Mouse (Mus musculus) forelimb bud, embryonic 11.5 days (tissue): ENCODE data around the gene Sox8.

Source experiments
- DNase-seq: peaks from one replicate; pipeline ENCODE4 v3.0.0-alpha.2; 2012; ENCODE audit warnings: low read depth, low spot score

Sox8 gene

DNA sequence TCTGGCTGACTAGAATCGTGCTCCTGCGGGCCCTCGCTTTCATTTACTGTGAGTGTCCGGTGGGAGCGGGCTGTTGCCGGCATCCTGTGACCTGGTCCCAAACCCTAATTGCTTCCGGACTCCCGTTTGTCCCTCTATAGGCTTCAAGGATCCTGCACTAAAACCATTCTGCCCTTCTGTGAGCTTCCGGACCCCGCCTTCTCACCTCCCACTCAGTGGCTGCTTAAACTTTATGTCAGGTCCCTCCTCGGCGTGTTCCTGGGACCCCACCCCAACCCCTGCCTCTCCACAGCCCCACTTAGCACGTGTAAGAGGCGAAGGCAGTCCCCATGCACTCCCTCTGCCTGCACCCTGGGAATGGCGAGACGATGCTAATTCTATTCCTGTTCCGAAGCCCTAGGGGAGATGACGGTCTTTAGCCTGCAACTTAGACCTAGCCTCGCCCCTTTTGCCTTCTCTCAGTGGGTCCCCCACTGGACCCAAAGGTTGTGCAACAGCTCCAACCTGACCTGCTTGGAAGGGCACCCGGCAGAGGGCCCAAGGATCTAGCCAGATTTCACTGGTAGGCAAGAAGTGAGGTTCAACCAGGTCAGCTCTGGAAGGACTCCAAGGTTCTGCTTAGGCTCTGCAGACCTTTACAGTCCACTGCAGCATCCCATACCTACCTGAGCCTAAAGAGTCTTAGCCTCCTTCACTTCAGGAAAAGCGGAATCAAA, 9.0 kb upstream of the Sox8 start:
- DNase-seq = no peak

DNA sequence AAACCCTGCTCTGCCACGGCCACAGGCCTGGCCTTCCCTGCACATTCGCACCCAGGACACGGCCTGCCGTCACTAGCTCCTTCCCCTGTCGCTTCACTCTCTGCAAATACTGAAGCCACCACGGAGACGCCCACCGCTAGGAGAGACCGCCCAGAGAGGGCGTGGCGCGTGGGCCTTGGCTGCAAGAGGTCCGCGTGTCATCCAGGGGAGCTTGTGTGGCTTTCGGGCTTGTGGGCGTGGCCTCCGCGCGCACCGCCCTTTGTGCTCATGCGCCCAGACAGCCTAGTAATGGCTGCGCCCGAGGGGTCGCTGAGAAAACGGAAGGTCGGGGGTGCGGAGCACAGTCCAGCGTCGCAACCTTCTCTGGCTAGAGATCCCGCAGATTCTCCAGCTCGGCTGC, 8.4 kb upstream of the Sox8 start, which contains the start of gene Lmf1:
TSS of gene Lmf1 (plus strand) at position 166 of the 400 bp plus-strand sequence.
- peak; percentile 94 for DNase-seq

DNA sequence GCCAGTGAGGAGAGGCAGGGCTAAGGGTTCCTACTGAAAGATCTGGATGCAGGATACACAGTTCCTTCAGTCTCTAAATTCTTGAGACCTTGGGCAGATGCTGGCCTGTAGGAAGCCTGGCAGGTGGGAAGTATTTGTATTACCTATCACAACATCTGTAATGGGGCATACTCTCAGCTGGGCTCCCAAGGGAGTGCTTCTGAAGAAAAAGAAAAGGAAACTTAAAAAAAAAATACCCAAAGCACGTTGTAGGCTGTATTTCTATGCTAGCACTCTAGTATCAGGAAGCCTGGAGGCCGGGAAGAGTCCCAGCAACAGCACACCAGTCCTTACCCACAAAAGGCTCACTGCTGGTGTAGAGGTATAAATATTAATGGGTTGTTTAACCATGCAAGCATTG, 7.2 kb upstream of the Sox8 start:
- no peak for DNase-seq

DNA sequence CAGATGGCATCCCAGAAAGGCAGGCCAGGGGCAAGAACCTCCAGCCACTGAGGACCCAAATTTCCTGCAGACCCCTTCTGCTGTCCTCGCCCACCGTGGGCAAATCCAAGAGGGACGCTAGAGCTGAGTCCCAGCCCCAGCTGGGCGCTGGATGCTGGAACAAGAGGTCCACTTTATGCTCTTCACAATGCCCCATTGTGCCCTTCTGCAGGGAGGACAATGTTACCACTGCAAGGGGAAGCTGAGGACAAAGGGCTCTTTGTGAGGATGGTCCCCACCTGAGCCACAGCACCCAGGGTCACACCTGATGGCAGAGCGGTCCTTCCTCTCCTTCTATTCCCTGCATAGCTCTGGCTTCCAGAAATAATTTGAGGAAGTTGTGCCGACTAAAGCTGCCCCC, 6.8 kb upstream of the Sox8 start:
- DNase-seq = no peak

DNA sequence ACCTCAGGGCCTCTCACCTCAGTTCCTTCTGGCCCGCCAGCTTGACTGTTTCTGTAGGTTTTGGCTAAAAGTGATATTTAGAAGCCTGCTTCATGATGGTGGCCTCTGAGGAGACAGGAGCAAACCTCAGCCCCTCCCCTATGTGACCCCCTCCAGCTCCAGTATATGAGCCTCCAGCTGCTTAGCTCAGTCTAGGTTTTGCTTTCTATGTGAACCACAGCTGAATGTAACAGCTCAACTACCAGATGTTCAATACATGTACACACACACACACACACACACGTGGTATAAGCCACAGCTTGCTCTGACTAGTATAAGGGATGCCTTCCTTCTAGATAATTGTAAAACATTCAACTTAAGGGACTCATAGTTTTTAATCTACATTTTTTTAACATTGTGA, 5.5 kb upstream of the Sox8 start:
- DNase-seq = no peak

DNA sequence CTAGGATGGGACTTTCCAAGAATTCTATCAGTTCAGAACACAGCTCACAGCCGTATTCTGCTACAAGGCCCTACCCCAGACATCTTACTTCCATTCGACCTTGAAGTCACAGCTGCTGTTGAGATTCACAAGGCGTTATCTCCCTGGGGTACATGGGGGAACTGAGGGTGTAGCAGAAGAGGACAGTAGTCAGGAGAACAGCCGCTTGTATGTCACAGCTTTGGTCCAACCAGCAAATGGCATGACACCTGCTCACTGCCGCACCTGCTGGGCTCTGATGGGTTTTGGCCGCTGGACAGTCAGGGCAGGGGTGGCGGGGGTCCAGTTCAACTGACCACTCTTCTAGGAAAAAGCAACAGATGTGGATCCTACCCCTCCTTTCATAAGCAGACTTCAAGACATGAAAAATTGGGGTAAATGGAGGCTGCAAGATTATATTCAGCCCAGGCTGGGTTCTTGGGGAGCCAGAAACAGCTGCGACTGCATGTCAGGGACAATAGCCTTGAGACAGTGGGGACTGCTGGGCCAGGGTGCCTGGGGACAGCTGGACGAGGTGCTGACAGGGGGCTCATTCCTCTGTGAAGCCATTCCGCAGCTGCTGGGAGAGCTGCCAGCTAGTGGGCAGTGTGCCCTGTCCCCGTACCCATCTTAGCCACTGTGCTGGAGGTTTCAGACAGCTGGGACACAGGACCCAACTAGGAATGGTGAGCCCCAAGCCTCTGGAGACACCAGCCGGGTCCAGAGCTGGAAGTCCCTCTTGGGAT, 4.9 kb upstream of the Sox8 start:
- no peak for DNase-seq

DNA sequence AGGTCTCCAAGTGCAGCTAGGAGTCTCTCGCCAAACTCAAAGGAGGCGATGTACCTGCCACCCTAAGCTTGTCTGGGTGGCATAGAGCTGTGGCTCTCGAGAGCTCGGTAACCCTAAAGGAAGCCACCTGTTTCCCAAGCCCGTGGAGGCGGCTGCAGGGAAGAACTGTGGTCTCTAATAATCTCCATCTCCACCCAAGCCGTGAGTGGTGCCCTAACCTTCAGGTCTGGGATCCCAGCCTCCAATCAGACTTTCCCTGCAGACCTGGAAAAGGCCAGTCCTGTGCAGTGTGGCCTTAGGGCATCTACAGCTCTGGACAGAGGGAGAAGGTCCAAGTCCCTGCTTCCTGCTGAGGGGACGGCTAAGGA, 951 bp upstream of the Sox8 start:
- DNase-seq = no peak

DNA sequence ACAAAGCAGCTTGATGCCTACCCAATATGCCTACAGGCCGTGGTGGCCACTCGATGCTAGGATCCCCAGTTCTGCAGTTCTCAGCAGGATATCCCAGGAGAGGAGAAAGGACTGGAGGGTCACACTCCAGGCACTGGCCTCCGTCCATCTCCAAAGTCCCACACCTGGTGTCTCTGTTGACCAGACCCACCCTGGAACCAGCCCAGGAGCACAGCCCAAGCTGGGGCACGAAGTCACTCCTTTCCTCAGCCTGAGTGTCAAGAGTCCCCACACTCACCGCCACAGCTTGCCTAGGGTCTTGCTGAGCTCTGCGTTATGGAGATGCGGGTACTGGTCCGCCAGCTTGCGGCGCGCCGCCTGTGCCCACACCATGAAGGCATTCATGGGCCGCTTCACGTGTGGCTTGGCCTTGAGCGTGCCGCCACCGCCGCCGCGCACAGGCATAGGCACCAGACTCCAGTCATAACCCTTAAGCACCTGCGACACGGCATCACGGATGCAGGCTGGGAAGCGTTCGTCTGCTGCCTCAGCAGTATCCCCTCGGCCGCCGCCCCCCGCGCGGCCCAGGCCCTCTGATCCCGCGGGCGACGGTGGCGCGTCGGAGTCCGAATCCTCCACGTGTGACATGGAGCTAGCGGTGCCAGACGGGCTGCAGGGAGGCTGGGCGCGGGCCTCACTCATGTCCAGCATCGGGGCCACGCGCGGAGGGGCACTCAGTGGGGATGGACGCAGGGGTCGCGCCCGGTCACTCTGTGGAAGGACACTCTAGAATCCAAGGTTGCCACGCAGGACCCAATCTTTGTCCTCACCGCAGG, 446 bp downstream of the Sox8 start:
- no peak for DNase-seq

DNA sequence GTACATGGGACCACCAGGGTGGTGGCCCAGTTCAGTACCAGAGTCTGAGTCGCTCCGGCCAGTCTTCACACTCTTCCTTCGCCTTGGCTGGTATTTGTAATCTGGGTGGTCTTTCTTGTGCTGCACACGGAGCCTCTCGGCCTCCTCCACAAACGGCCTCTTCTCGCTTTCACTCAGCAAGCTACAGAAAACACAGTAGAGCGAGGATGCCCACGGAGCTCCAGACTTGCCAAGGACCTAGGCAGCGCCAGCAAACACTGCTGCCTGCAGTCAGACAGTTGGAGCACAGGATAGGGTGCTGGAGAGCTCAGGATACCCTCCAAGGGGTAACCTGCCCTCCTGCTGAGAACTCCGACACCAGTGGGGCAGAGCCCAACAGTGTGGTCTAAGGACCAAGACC, 1.6 kb downstream of the Sox8 start:
- no peak for DNase-seq

DNA sequence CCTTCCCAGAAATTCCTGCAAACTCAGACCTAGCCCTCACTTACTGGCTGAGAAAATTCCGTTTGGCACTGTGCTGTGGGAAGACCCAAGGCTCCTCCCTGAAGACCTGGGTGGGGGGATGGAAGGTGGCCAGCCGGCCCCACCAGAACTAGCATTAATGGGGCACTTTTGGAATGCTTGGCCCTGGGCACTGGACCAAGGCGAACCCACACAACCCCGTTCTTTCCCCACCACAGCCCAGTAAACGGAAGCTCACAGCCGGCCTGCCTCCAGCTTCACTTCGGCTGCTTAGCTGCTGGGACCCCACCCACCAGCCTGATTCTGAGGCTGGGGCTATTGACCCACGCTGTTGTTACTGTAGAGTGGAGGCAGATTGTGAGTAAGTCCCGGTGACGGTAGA, 2.3 kb downstream of the Sox8 start:
- DNase-seq = no peak

DNA sequence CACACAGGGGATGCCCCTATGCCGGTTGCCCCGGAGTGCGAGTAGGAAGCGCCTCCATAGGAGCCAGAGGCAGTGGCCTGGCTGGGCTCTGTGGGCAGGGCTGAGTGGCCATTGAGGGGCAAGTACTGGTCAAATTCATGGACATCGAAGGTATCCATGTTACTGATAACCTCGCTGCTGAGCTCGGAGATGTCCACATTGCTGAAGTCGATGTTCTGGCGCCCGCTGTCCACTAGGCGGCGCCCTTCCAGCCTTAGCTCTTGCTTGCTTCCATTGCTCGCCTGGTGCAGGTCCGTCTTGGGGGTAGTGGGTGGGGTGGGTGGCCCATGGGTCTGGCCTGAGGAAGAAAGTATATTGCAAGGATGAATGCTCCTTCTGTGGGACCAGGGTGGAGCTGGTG, 2.7 kb downstream of the Sox8 start:
- DNase-seq = peak; percentile 70

DNA sequence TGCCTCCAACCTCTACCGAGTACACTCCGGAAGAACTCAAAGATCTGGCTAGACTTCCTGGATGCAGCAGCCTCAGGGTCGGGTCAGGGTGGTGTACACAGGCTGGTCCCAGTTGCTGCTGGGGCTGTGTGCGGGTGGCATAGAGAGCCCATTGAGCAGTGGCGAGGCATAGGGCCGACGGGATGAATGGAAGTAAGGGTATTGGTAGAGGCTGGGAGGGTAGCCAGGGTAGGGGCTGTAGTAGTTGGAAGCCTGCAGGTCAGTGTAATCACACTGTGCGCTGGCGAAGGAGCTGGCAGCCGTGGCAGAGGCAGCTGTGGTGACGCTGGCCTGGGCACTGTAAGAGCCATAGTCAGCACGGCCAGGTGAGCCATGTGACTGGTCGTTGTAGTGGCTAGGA, 3.2 kb downstream of the Sox8 start:
- no peak for DNase-seq

DNA sequence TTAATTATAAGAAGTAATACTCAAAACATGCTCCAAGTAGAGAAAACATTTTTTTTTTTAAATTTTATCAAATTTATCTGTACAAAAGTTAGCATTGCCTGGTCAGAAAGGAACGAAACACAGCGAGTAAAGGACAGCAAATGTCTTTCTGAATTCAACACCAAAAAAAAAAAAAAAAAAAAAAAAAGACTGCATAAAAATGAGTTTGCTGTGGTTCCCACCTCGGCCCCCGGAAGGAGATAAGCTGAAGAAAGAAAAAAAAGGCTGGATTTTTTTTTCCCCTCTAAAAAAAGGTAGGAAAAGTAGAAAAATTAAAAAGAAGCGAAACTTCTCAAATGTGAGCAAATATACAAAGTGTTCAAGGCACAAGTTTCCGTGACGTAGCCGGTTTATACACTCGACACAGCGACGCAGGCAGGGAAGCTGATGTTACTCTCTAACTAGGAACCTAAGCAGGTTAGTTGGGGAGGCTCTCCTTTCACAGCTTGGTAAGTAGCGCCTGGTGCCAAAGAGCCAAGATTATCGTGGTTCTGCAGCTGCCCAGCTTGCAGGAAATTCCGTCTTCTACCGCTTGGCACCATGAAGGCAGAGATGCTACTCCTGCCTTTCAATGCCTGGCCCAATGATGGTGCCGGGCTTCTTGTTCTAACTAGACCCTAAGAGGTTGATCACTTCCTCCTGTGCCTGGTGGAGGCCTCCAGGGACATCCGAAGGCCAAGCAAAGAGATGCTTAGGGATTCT, 4.5 kb downstream of the Sox8 start:
- DNase-seq = no peak

DNA sequence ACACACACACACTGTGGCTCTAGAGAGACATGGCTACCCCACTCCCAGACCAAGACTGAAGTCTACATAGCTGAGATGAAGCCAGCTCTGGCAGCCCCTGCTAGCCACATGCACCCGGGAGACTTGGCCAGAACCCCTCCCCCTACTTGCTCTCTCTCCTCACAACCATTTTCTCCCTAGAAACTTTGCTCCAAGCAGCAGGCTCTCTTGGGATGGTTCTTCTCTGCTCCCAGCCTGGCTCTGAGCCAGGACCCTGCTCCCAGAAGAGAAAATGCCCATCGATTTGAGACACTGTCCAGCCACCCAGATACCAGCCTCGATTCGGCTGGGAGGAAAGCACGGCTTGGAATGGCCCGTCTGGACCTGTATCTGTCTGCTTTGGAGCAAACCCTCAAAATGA, 5.2 kb downstream of the Sox8 start:
- DNase-seq = no peak

DNA sequence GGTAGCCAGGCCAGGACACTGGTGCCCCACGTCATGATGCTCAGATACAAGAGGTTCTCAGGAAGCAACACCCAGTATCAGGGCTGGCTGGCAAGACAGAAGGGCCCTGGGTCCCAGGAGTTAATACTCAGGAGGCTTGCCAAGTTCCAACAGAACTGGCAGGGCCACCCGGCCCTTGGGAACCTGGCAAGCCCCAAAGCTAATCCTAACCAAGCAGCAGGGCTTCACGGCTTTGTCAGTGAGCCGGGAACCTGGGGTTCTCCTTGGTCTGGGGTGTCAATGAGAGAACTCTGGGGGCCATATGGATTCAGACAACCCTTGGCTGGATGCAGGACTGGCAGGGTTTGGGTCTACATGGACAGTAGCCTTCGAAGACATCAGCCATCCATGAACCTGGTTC, 6.0 kb downstream of the Sox8 start:
- DNase-seq = no peak

DNA sequence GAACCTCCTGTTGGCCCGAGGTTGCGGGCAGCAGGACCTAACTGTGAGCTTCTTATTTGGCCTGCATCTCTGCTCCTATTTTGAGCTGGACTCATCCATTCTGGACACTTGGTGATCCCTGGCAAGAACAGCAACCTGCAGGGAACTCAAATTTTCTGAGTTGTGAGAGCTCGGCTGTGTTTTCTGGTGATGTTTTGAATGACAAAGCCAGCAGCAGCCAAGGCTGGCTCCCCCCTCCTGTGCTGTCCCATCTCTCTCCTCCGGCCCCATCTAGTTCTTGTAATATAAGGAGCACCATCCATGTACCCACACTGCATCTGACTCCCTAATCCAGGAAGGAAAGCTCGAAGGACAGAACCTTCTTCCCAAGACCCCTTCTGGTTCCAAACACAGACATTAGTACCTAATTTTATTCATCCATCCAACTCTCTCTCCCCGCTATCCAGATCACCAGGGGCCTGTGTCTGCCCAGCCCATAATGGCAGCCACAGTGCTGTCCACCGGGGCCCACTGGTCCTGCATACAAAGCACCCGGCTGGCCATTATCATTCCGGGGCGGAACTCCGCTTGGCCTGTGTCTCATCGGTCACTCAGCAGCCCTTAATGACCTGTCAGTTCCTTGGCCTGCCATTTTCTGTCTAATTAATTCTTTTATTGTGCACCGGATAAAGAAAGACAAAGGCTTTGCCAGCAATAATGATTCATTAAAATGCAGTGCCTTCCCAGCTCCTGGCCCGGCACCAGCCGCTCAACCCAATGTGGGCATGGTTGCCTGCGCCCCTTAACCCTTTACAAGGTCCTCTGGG, 9.1 kb downstream of the Sox8 start:
- DNase-seq = no peak

DNA sequence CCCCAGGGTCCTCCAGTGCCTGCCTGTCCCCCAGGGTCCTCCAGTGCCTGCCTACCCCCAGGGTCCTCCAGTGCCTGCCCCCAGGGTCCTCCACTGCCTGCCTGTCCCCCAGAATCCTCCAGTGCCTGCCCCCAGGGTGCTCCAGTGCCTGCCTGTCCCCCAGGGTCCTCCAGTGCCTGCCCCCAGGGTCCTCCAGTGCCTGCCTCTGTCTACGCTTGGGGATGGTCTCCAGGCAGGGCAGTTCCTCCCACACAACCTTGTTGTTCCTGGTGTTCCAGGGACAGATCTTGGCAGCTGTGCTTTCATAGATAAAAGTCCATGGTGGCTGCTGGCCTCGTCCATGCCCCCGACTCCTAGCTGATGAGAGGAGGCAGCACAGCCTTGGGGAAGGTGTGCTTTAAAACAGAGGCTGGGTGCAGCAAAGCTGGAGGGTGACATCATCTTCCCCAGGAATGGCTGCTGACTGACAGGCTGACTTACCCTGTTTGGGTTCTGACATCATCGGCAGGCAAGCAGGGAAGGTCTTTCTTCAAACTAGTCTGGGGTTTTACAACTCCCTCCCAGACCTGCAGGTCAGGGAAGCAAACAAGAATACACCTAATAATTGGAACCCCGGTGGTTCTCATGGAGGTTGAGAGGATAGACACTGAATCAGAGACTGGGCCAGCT, 9.8 kb downstream of the Sox8 start:
- no peak for DNase-seq

DNA sequence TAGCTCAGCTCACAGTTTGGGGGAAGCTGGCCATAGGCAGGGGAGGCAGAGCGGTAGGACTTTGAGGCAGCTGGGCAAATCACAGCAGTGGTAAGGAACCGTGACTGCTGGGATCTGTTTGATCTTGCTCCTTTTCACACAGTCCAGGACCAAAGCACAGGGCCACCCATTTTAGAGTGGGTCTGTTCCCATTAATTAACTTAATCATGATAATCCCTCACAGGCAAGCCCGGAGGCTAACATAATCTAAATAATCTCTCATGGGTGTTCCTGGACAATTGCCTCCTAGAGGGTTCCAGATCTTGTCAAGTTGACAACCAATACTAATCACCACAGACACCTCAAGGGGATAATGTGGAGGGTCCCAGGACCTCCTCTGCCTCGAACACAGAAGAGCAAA, 10.9 kb downstream of the Sox8 start:
- no peak for DNase-seq

DNA sequence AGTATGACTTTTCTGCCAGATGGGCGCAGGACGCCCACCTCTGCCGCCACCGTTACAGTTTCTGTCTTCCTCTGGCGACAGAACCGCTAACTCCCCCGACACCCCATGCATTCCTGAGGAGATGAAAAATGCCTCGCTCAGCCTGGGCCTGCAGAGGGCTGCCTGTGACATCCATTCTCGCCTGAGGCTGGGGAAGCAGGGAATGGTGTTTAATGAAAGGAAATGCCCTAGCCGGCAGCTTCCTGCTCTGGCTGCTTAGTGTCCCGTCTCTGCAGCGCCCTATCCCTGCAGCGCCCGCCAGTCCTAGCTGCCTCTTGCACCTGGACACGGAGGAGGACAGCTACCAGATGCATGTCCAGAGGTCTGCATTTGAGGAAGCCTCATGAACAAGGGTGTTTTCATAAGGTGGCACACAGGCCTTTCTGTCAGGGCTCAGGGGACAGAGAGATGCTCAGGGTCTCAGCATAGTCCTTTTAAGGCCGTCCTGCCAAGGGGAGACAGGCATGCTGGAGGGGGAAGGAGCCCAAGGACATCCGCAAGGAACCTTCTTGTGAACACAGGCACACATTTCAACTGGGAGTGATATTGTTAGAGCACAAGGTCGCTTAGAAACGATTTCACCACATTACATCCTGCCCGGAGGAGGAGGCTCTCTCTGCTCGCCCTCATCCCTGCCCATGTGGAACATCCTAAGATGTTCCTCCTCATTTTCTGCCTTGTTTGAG, 13.7 kb downstream of the Sox8 start:
- peak; percentile 75 for DNase-seq
